Mouse (Mus musculus): ENCODE measurements at regions not wholly inside any gene's neighbourhood (a gene's known extent, or its start where the extent isn't known, plus 50 kb on each side); places are given as distances from the start of the nearest gene placed in this dataset.

GRCm38 (mm10) chr5:118316310-118317017 is 71.4 kb downstream of the 2410131K14Rik start:
- in situ Hi-C loops (cut with MboI, MseI), result loop anchor here (25.0 kb wide), 1 partner anchor 1171 kb away; no protein-coding TSS in a partner anchor

DNA sequence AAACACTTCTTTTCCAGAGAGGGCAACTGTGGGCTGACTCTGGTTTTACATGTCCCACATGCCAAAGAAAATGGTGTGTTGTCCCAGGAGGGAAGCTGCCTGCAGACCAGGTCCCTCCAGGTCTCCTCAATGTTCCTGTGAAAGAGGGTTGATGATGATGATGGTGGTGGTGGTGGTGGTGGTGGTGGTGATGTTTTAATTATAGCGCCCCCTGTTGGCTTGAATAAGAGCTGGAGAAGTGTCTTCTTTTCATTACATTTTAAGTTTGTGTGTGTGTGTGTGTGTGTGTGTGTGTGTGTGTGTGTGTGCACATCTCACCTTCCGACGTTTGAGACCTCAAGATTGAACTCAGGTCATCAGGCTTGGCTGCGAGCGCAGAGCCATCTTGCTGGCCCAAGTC is 73.0 kb downstream of the 2410131K14Rik start:
- in situ Hi-C loops (cut with MboI, MseI), result loop anchor here (25.0 kb wide), 1 partner anchor 1169 kb away; no protein-coding TSS in a partner anchor

DNA sequence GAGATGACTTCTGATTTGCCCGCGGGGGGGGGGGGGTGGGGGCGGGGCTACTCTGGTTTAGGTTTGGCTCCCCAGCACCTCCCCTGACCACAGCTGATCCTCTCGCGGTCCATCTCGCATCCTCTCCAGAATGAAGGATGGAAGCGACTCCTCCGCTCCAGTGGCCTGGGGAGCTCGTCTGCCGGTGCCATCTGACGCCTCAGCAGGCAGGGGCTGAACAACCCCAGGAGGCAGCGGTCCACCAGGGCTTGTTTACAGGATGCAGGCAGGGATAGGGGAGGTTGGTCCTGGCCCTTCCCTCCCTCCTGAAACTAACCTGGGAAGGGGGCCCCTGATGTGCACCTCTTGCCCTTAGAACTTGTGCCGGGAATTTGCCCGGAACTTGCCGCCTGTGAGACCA is 73.9 kb downstream of the 2410131K14Rik start:
- in situ Hi-C loops (cut with MboI, MseI), result loop anchor here (25.0 kb wide), 1 partner anchor 1168 kb away; no protein-coding TSS in a partner anchor

- in situ Hi-C loops (cut with MboI, MseI), result loop anchor here (25.0 kb wide), 1 partner anchor 1165 kb away; no protein-coding TSS in a partner anchor
Observed at GRCm38 (mm10) chr5:118321719-118322455, 76.9 kb downstream of the 2410131K14Rik start.

GRCm38 (mm10) chr5:118323151-118323550 is 78.1 kb downstream of the 2410131K14Rik start:
- in situ Hi-C loops (cut with MboI, MseI), result loop anchor here (25.0 kb wide), 1 partner anchor 1164 kb away; no protein-coding TSS in a partner anchor

DNA sequence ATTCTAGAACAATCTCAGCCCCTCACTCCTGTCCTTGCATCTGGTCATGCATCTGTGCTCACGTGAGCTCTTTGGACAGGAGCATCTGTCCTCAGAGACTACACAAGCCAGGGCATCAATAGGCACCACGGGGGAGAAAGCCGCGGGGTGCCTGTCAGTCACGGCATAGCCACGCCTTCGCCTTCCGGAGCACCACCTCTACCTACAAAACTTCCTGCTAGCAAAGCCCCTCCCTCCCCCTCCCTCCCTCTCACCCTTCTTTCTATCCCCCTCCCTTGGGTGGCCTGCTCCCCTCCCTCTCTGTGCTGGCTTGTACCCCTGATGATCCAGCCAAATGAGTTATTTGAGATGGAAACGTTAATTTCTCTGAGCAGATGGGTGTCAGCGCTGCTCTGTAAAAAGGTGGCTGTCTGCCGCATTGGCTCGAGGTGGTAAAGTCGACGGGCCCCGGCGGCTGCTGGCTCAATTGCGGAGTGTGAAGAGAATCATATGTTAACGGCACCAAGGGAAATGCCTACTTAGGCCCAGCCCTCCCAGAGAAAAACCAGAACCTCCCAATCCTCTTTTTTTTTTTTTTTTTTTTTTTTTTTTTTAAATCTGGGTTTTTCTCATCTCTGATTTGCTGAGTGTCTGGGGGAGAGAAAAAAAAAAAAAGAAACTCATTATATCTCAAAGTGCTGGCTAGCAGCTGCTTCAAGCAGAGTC is 82.0 kb downstream of the 2410131K14Rik start:
- in situ Hi-C loops (cut with MboI, MseI), result no loop called here

- in situ Hi-C loops (cut with MboI, MseI), result no loop called here
Observed at GRCm38 (mm10) chr5:118327961-118328712, 83.1 kb downstream of the 2410131K14Rik start.

- in situ Hi-C loops (cut with MboI, MseI), result no loop called here
Observed at GRCm38 (mm10) chr5:118329143-118329542, 84.1 kb downstream of the 2410131K14Rik start.

DNA sequence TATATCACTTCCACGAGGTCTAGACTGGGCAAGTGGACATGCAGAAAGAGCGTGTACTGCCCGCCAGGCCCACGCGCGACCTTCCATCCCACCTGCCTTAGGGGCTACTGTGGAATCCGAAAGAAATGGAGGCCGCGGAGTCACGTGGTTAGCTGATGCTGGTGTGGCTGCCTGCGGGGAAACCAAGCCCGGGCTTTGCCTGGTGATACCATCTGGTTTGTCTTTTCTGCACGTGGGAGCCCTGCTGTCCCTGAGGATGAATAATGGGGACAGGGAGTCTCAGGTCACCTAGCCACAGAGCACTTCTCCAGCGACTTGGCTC is 86.2 kb downstream of the 2410131K14Rik start:
- in situ Hi-C loops (cut with MboI, MseI), result no loop called here

GRCm38 (mm10) chr5:118331608-118332394 is 86.8 kb downstream of the 2410131K14Rik start:
- in situ Hi-C loops (cut with MboI, MseI), result no loop called here

GRCm38 (mm10) chr5:118334054-118334453 is 89.0 kb downstream of the 2410131K14Rik start:
- in situ Hi-C loops (cut with MboI, MseI), result no loop called here

- in situ Hi-C loops (cut with MboI, MseI), result no loop called here
Observed at GRCm38 (mm10) chr5:118338186-118338585, 93.2 kb downstream of the 2410131K14Rik start.

- in situ Hi-C loops (cut with MboI, MseI), result loop anchor here (5.0 kb wide), 1 partner anchor 97 kb away; no protein-coding TSS in a partner anchor
Observed at GRCm38 (mm10) chr5:118339676-118340661, 94.9 kb downstream of the 2410131K14Rik start.

DNA sequence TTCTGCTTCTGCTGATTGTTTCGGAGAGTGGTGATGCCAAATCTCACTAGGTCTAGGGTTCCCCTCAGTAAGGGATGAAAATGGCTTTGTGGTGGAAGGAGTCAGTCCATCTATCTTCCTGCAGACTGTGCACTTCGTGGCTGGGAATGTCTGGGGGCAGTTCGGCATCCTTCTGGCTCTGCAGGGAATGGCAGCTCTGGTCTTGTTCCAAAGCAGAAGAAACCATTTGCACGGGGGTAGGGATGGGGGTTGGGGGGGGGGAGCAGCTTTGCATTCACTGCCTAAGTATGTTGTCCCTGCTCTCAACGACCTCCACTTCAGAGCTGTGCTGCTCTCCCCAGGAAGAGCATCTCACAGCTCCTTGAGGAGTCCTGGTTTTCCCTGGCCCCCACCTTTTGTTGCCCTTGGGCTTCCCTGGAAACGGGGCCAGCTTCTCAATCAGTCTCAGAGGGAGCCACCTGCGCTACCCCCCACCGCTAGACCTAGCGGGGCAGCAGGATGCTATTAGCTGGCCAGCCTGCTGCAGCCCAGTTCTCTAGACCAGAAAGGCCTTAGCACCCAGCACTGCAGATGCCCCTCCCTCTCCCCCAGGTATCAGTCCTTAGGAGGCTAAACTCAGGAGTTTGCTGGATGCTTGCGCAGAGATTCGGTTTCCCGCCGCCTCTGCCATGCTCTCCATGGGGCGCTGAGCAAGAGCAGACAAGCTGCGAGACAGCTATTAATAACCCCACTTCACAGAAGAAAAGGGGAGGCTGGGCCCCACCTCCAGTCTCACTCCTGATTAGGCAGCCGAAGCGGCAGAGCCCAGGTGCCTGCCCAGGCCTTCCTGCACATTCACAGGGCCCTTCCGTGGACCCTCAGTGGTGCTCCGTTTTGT is 98.7 kb downstream of the 2410131K14Rik start:
- in situ Hi-C loops (cut with MboI, MseI), result loop anchor here (5.0 kb wide), 1 partner anchor 94 kb away; no protein-coding TSS in a partner anchor

- in situ Hi-C loops (cut with MboI, MseI), result no loop called here
Observed at GRCm38 (mm10) chr5:118345226-118345625, 100.2 kb downstream of the 2410131K14Rik start.

- in situ Hi-C loops (cut with MboI, MseI), result no loop called here
Observed at GRCm38 (mm10) chr5:118349057-118349456, 104.0 kb downstream of the 2410131K14Rik start.

- in situ Hi-C loops (cut with MboI, MseI), result no loop called here
Observed at GRCm38 (mm10) chr5:118351301-118351700, 106.3 kb downstream of the 2410131K14Rik start.

- in situ Hi-C loops (cut with MboI, MseI), result no loop called here
Observed at GRCm38 (mm10) chr5:118352142-118352541, 107.1 kb downstream of the 2410131K14Rik start.
